Mouse (Mus musculus): ENCODE data around the gene Gm5129. TPM values are rescaled to one million over a fixed set of nuclear protein-coding genes. Genes with fewer than 3 reads are reported as not detected.
"Not testable (repeated sequence)": the region's sequence is repeated elsewhere in the genome, so short reads cannot be mapped to it uniquely, and the experiment has no call there.

The Gm5129 gene
- 1 to 10 TPM in 1 of 2 experiments, not detected in 1; 1.7 TPM for polyA plus RNA-seq (2017; shearing (Covaris generic))

- ATAC-seq, result peak; percentile 88
Measured at GRCm38 (mm10) chr5:29735557-29736061, at the start of gene Gm5129, which contains the start of gene Dnajb6. TSS of gene Gm5129 (minus strand) at chr5:29735936. TSS of gene Dnajb6 (plus strand) at chr5:29735688.

GRCm38 (mm10) chr5:29784906-29785305, 49.2 kb upstream of the Gm5129 start:
- ATAC-seq, result not testable (repeated sequence)

- no peak for ATAC-seq
Measured at GRCm38 (mm10) chr5:29782261-29782660, 46.5 kb upstream of the Gm5129 start.

- not testable (repeated sequence) for ATAC-seq
Measured at GRCm38 (mm10) chr5:29779733-29780132, 44.0 kb upstream of the Gm5129 start.

- ATAC-seq, result no peak
Measured at GRCm38 (mm10) chr5:29778029-29778428, 42.3 kb upstream of the Gm5129 start.

- ATAC-seq, result no peak
Measured at GRCm38 (mm10) chr5:29775437-29775836, 39.7 kb upstream of the Gm5129 start.

GRCm38 (mm10) chr5:29773460-29774150, 37.9 kb upstream of the Gm5129 start:
- no peak for ATAC-seq

GRCm38 (mm10) chr5:29772651-29773330, 37.1 kb upstream of the Gm5129 start:
- no peak for ATAC-seq

- ATAC-seq, result no peak
Measured at GRCm38 (mm10) chr5:29772038-29772437, 36.3 kb upstream of the Gm5129 start.

- ATAC-seq, result no peak
Measured at GRCm38 (mm10) chr5:29770935-29771334, 35.2 kb upstream of the Gm5129 start.

GRCm38 (mm10) chr5:29759318-29759717, 23.6 kb upstream of the Gm5129 start:
- no peak for ATAC-seq

GRCm38 (mm10) chr5:29752894-29753293, 17.2 kb upstream of the Gm5129 start:
- ATAC-seq, result no peak

GRCm38 (mm10) chr5:29751306-29751705, 15.6 kb upstream of the Gm5129 start:
- ATAC-seq, result no peak

GRCm38 (mm10) chr5:29747661-29748060, 11.9 kb upstream of the Gm5129 start:
- no peak for ATAC-seq

GRCm38 (mm10) chr5:29741093-29741492, 5.4 kb upstream of the Gm5129 start:
- ATAC-seq, result no peak

- no peak for ATAC-seq
Measured at GRCm38 (mm10) chr5:29740651-29741050, 4.9 kb upstream of the Gm5129 start.

GRCm38 (mm10) chr5:29738076-29738475, 2.3 kb upstream of the Gm5129 start:
- no peak for ATAC-seq

- no peak for ATAC-seq
Measured at GRCm38 (mm10) chr5:29737471-29737870, 1.7 kb upstream of the Gm5129 start.

GRCm38 (mm10) chr5:29736942-29737341, 1.2 kb upstream of the Gm5129 start:
- no peak for ATAC-seq

- peak; percentile 28 for ATAC-seq
Measured at GRCm38 (mm10) chr5:29736073-29736900, 551 bp upstream of the Gm5129 start.

GRCm38 (mm10) chr5:29734831-29735510, 765 bp downstream of the Gm5129 start:
- ATAC-seq, result no peak

- not testable (repeated sequence) for ATAC-seq
Measured at GRCm38 (mm10) chr5:29726070-29726469, 9.7 kb downstream of the Gm5129 start.
